Mouse (Mus musculus) spleen, postnatal 14 days (tissue): ENCODE results near the gene Dlgap1.
A peak's percentile ranks its signal among the peaks of the same experiment; 100 is the strongest.

Experiments used
- DNase-seq, 2 experiments: peaks; one replicate each; pipeline ENCODE4 v3.0.0; 2021 to 2022; ENCODE audit warnings: low spot score in 2 of 2

Gene Dlgap1

DNA sequence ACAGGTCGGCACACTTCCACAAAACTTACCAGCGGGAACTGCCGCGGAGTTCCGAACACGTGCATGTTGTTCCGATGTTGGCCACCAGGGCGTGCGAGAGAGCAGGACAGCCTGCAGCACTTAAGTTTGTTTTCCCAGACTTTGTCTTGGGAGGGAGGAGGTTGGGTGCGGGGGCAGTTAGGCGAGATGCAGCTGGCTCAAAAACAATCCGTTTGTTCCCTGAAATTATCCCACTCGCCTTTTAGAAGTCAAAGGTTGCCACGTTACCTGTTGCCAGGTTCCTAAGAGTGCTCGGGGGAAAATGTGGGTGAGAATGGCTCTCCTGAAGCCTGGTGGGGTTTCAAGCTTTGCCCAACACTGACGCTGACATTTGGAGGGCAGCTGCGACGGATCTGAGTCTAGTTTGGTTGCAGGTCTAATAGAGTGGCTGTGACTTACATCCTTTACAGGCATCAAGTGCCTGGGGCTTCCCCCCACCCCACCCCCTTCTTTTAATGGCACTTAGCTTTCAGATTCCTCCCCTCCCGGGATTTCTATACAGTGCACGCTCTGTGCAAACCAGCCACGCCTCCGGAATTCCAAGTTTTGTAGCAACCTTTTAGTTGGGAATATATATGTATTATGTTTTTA is 786.3 kb downstream of the Dlgap1 start:
- peak; percentile 56 to 65 for DNase-seq

- no peak for DNase-seq
These were observed 786.9 kb downstream of the Dlgap1 start for GRCm38 (mm10) chr17:70755669-70756263.

DNA sequence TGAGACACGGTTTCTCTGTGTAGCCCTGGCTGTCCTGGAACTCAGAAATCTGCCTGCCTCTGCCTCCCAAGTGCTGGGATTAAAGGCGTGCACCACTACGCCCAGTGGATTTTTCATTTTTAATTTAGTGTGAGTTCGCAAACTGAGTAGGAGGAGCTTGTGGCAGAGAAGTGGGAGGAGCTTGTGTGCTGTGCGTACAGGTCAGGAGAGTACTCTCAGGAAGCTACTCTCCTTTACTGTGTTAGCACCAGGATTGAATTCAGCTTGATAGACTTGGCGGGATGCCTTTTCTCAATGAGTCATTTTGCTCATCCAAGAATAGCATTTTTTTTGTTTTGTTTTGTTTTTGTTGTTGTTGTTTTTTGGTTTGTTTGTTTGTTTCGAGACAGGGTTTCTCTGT is 793.1 kb downstream of the Dlgap1 start:
- DNase-seq = no peak

DNA sequence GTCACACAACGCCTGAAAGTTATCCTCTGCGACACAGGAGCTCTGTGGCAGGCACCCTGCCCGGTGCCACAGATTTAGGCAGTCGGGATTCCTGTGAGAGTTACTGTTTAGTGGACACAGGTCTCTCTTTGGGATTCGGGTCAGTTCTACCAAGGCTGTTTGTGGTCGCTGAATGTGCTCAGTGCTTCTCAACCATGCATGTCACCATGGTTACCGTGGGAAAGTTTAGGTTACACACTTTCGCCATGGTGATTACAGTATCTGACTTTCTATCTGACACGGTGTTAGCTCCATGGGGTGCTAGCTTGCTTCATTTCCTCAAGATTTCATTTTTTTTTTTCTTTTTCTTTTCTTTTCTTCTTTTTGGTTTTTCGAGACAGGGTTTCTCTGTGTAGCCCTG is 793.8 kb downstream of the Dlgap1 start:
- DNase-seq = no peak

GRCm38 (mm10) chr17:70765337-70765736 is 796.5 kb downstream of the Dlgap1 start:
- DNase-seq = no peak

GRCm38 (mm10) chr17:70765976-70766375 is 797.1 kb downstream of the Dlgap1 start:
- no peak for DNase-seq

DNA sequence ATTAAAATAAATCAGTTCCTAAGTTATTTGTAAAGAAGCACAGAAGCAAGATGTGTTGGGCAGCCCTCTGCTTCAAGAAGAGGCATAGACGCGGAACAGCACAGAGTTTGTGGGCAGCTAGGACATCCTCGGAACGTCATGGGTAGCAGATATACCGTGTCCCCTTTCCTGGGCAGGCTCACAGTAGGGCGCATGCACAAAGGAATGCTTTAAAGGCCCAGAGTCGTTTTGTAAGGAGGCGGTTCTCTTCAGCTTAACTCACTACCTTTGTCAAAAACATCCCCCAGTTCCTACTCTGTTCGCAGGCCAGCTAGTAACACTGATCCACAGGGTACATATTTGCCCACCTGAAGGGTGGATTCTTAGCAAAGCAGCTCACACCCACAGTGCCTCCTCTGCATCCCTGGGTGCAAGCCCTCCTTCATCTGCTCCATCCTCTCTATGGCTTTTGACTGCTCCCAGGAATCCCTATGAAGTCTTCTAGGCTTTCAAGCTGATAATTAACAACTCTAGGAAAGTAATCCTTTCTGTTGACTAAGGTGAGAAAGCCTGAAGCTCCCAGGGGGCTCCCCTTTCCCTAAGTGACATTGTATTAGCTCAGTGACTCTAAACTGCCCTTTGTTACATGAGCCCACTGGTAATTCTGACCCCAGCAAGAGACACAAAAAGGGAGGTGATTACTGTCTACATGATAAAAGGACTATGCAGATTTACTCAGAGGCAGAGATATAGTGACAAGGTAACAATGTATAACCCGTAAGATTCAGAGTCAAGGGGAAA is 803.4 kb downstream of the Dlgap1 start:
- DNase-seq = no peak

- no peak for DNase-seq
These were observed 810.9 kb downstream of the Dlgap1 start for GRCm38 (mm10) chr17:70779770-70780169.

GRCm38 (mm10) chr17:70780726-70781689 is 812.1 kb downstream of the Dlgap1 start:
- DNase-seq = no peak

DNA sequence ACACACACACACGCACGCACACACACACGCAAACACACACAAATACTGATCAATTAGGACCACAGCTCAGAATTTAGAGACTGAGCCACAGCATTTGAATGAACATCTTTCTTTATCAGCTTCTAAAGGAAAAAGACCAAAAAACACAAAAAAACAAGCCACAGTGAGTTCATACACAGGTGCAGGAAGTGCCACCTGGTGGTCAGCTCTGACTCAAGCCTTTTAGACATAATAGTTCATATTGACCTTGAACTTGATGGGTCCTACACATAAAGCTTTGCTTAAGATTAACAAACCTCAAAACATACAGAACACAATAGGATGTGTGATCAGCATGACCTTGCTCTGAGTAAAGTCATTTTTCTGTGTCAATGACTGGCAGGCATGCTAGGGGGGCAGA is 814.4 kb downstream of the Dlgap1 start:
- no peak for DNase-seq

DNA sequence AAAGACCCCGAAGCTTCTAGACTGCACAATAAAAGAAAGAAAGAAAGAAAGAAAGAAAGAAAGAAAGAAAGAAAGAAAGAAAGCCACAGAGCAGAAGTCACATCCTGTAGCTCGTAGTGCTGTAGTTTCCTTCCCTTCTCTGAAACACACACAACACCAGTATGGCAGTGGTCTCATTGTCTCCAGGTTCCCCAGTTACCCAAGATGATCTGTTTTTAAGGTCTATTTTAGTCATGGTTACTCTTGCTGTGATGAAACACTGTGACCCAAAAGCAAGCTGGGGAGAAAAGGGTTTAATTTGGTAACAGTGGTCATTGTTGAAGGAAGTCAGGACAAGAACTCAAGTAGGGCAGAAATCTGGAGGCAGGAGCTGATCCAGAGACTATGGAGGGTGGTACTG is 818.5 kb downstream of the Dlgap1 start:
- no peak for DNase-seq

- DNase-seq = no peak
These were observed 821.9 kb downstream of the Dlgap1 start for GRCm38 (mm10) chr17:70790801-70791200.

GRCm38 (mm10) chr17:70791596-70792275 is 822.9 kb downstream of the Dlgap1 start:
- no peak for DNase-seq

DNA sequence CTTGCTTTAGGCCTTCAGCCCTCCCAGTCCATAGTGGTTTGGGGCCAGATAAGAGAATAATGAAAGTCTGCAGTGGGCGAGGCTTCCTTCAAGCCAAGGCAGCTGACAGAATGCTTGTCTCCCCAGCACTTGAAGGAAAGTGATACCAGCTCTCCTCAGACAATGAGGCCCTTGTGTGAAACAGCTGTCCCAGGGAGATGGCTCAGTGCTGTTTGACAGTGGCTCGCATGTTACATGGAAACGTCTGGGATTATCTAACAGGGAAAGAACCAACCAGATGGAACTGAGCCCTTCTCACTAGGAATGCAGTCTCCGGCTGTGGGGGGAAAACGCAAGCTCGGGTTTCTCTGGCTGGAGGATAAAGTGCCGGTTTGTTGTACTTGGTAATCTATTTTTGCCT is 825.4 kb downstream of the Dlgap1 start:
- no peak for DNase-seq

DNA sequence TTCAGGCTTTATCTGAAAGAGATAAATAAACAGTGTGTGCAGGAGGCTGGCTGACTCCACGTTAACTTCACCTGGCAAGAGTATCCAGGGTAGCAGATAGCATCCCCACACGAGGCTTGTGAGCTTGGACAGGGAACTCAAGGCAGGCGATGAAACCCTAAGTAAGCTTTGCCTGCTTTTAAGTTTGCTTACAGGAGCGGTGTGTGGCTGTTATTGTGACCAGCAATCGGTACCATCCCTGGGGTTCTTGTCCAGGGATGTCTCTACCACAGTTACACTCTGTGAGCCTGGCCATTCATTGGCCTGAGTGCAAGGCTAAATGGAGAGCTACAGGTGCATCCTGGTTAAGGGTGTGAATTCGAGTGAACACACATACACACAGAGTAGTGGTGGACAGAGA is 825.8 kb downstream of the Dlgap1 start:
- no peak for DNase-seq

DNA sequence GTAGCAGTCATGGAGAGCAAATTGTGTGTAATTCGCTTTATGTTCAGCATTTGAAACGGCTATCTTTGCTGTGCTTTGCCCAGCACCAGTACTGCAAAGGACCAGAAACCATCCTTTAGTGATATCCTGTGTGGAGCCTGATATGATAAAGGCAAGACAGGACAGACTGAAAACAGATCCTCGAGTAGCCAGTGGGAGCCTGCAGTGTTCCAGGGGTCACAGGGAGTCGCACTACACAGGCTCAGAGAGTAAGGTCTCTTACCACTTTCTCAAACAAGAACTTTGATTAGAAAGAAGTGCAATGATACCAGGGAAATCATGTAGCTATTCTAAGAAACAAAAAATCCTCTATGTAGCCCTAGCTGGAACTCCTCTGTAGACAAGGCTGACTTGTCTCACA is 826.3 kb downstream of the Dlgap1 start:
- DNase-seq = no peak

DNA sequence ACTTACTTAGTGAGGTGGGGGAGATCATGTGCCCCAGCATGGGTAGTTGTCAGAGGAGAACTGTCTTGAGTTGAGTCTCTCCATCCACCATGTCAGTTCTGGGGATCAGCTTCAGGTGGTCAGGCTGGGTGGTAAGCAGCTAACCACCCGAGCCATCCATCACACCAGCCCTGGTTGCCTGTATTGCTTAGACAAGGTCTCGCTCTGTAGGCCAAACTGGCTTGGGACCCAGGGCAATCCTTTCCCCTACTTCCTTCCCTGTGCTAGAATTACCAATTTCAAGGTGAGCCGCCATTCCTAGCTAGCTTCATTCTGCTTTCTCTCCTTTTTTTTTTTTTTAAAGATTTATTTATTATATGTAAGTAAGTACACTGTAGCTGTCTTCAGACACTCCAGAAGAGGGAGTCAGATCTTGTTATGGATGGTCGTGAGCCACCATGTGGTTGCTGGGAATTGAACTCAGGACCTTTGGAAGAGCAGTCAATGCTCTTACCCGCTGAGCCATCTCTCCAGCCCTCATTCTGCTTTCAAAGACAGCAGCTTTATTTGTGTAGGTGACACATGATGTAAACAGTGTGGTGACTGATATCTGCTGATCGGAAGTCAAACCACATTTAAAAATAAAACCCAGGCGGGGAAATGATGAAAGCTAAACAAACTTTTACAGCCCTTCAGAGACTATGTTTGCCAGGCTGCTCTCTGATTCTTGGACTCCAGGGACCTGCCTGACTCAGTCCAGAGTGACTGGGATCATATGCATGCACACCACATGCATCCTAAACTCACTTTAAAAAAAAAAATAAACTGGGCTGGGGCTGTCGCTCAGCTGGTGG is 828.3 kb downstream of the Dlgap1 start:
- no peak for DNase-seq

- no peak for DNase-seq
These were observed 828.8 kb downstream of the Dlgap1 start for GRCm38 (mm10) chr17:70797773-70798045.

DNA sequence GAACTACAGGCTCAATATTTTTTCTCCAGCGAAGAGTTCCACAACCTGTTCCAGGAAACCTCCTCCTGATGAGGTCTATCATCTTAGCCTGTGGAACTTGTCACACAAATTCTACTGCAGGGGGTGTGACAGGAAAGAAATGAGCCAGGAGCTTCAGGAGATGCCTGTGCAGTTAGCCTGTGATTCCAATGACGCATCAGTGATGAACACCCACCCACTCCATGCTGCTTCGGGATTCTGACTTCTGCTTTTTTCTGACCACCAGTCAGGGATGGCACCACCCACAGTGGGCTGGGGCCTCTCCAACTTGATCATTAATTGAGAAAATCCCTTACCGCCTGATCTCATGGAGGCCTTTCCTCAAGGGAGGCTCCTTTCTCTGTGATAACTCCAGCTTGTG is 830.4 kb downstream of the Dlgap1 start:
- no peak for DNase-seq

DNA sequence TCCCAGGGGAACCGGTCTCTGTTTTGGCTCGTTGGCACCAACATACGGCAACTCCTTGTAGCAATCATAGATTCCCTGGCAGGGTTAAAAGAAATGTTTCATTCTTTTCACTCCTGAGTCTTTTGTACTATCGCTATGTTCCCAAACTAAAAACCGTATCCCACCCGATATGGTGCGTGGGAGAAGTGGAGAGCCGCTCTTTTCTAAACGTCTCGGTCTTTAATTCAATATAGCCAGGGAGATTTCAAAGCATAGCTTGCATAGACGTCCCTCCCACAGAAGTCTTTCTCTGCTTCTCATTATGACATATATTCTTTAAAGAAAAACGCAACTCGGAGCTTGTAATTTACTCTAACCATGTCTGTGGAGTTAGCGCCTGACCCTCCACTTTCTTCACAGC is 833.1 kb downstream of the Dlgap1 start:
- no peak for DNase-seq

GRCm38 (mm10) chr17:70805866-70806265 is 837.0 kb downstream of the Dlgap1 start:
- no peak for DNase-seq
